Mouse (Mus musculus) hindbrain, postnatal 0 days (tissue): ENCODE results near the gene Oxct2a. TPM values are rescaled to one million over a fixed set of nuclear protein-coding genes. Genes with fewer than 3 reads are reported as not detected.
"Not testable (repeated sequence)": the region's sequence is repeated elsewhere in the genome, so short reads cannot be mapped to it uniquely, and the experiment has no call there.

Experiments
- ATAC-seq: fragments of 200-750 bp; cut with Nextera tagmentation; 2 replicates; pipeline ENCODE4 v1.8.0; 2017; ENCODE audit warnings: mild to moderate bottlenecking, moderate TSS enrichment, moderate library complexity
- DNase-seq: peaks from one replicate; pipeline ENCODE4 v3.0.0-alpha.2; 2015; ENCODE audit warnings: low spot score
- H3K27ac ChIP-seq: fragments of 300-500 bp; sonication (generic); 2 replicates; pipeline ENCODE4 v1.5.1; 2014; ENCODE audit warnings: mild to moderate bottlenecking
- H3K27me3 ChIP-seq: fragments of 300-500 bp; sonication (generic); 2 replicates; pipeline ENCODE4 v1.6.1; 2014; ENCODE audit warnings: low read length, mixed read lengths; ENCODE audit not compliant: insufficient read depth
- H3K36me3 ChIP-seq: fragments of 300-500 bp; sonication (generic); 2 replicates; pipeline ENCODE4 v1.6.1; 2014; ENCODE audit warnings: low read length, mixed read lengths; ENCODE audit not compliant: insufficient read depth
- H3K4me1 ChIP-seq: fragments of 300-500 bp; sonication (generic); 2 replicates; pipeline ENCODE4 v1.6.1; 2014; ENCODE audit warnings: antibody characterized with exemption, low read length, mixed read lengths; ENCODE audit not compliant: insufficient read depth
- H3K4me2 ChIP-seq: fragments of 300-500 bp; sonication (generic); 2 replicates; pipeline ENCODE4 v1.6.1; 2014; ENCODE audit warnings: low read depth, mild to moderate bottlenecking, low read length, moderate library complexity, mixed read lengths
- H3K4me3 ChIP-seq: fragments of 300-500 bp; sonication (generic); 2 replicates; pipeline ENCODE4 v1.5.1; 2014; ENCODE audit warnings: low read length
- H3K9ac ChIP-seq: fragments of 300-500 bp; sonication (generic); replicated peaks from 2 replicates; pipeline ENCODE4 v1.6.1; 2014; ENCODE audit warnings: mild to moderate bottlenecking, low read length, moderate library complexity, mixed read lengths
- H3K9me3 ChIP-seq: fragments of 300-500 bp; sonication (generic); 2 replicates; pipeline ENCODE4 v1.6.1; 2016; ENCODE audit warnings: low read length, mixed read lengths
- CTCF ChIP-seq: IDR thresholded peaks from 2 replicates; pipeline ENCODE4 v1.5.1; 2016; ENCODE audit warnings: antibody characterized with exemption, control low read depth, low read depth
- WGBS: fragments of 180-500 bp; shearing (Covaris S2); extraction: QIAGEN DNeasy Blood & Tissue Kit; methylation state at CpG from one replicate; pipeline ENCODE4 v1.1.7; 2014; 5-methylcytosine and 5-hydroxymethylcytosine counted together
- polyA plus RNA-seq: library from polyadenylated mRNA; unstranded; fragments of >200 nt; fragmentation: Nextera tagmentation; extraction: Ambion mirVana; gene quantifications from 2 replicates; pipeline ENCODE4 v1.2.1, GENCODE M21; 2015
- total RNA-seq: library from RNA; depleted of rRNA; stranded (reverse); fragments of >200 nt; gene quantifications from 2 replicates; pipeline ENCODE4 v1.2.3, GENCODE M21; 2014

Oxct2a gene
- total and polyA plus RNA-seq, 2 experiments from 2014 or later, result 0.20 to 0.47 TPM

DNA sequence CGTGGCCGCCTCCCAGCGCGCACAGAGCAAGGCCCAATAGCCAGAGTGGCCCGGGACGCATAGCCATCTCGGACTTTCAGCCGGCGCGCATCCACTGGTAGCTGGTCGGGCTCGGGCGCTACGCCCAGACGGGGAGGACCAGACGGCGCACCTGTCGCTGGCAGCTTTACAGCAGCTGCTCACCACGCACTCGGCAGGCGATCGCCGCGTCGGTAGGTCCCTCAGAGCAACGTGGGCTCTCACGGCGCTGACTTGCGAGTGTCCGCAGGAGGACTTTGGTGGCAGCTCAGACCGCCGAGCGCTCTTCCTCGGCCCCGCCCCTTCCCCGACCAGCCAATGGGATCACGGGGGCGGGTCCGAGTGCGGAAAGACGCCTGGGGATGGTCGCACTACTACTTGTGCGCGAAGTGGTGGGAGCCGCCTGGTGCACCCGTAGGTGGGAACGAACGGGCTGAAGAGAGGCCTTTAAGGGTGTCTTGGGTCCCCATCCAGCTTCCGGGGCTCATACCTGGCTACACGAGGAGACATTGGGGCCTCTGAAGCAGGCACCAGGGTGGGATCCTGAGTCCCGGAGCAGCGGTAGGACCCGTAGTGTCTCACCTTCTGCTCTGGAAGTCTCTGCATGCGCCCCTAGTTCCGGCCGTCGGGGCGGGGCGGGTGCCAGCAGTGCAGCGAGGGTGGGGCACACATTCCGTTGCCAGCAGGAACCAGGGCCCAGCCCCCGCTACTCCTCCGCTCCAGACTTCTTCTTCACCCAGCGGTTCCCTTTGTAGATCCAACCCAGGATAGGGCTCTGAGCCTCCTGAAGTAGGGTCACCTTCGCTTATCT lies 19.4 kb upstream of the Oxct2a start, which contains the start of gene Bmp8a:
Bmp8a (minus strand) TSS at position 611 of the 829 bp plus-strand sequence.
- 1% methylated on average over 65 of the region's 65 CpGs for WGBS
- Histone ChIP-seq H3K4me1 (peaks cover 7% of the 10 kb centered on the region; the same call in 1 of the 2 replicates), H3K36me3 (no peaks in the 10 kb centered on the region; the same call in 1 of the 2 replicates), H3K4me2 (peak within 1 kb of the TSS; percentile 67), H3K27me3 (peaks cover 10% of the 10 kb centered on the region), H3K9me3 (no peaks in the 10 kb centered on the region), H3K27ac (no peak within 1 kb of the TSS), H3K9ac (no peak within 1 kb of the TSS; the same call in 1 of the 2 replicates), H3K4me3 (peak within 1 kb of the TSS; percentile 42)
- ATAC-seq (peak; percentile 76), DNase-seq (peak; percentile 75)
- no peak for TF ChIP-seq CTCF

DNA sequence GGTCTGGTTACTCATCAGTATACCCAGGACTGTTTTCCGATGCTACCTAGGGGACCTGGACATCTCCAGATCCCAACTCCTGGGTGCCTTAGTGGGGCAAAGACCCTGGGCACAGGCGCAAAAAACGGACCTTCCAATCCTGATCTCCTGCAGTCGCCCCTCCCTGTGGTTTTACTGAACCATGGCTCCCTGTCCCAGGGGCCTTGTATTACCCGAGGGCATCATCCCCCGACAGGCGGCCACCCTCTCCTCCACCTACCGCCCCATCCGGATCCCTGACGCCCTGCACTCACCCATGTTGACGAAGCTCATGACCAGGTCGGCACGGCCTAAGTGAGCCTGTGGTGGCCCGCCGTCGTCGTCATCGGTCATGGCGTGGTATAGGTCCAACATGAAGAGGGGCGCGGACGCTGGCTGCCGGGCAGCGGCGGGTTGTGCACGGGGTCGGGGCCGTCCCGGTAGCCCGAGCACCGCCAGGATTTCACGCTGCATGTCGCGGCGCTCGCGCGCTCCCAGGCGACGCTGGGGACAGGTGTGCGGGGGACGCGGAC lies 18.7 kb upstream of the Oxct2a start:
- Histone ChIP-seq H3K27me3 (peaks cover 10% of the 10 kb centered on the region), H3K4me2 (peak overlapping the region; percentile 67), H3K4me1 (peaks cover 7% of the 10 kb centered on the region; the same call in 1 of the 2 replicates), H3K4me3 (peak overlapping the region; percentile 42), H3K36me3 (no peaks in the 10 kb centered on the region; the same call in 1 of the 2 replicates), H3K9ac (no peak overlapping the region; the same call in 1 of the 2 replicates), H3K9me3 (no peaks in the 10 kb centered on the region), H3K27ac (no peak overlapping the region)
- DNase-seq (no peak), ATAC-seq (peak; percentile 36)
- 2% methylated on average over 43 of the region's 43 CpGs for WGBS
- TF ChIP-seq CTCF, result no peak

DNA sequence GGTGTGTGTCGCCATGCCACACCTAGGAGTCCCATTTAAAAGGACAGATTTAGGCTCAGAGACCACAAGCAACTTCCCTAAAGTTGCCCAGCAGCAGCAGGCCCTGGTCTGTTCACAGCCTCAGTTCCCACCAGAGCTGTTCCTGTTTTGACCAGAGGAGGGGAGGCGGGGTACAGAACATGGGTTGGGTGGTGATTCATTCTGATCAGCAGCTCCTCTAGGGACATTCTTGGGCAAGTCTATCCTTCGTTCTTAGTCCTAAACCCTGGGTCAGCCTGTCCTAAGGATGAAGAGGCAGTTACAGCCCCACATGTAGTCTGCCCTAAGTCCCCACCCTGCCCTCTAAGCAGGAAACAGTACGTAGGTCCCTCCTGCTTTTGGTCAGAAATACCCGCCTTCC lies 16.8 kb upstream of the Oxct2a start:
- H3K4me3 ChIP-seq, result no peak overlapping the region
- peaks cover 7% of the 10 kb centered on the region; the same call in 1 of the 2 replicates for H3K4me1 ChIP-seq
- no peaks in the 10 kb centered on the region for H3K9me3 ChIP-seq
- H3K4me2 ChIP-seq, result no peak overlapping the region
- no peak overlapping the region for H3K27ac ChIP-seq
- 77% methylated on average over 5 of the region's 5 CpGs for WGBS
- no peak overlapping the region for H3K9ac ChIP-seq
- peaks cover 10% of the 10 kb centered on the region for H3K27me3 ChIP-seq
- no peak for ATAC-seq
- no peak for TF ChIP-seq CTCF
- no peak for DNase-seq
- no peaks in the 10 kb centered on the region for H3K36me3 ChIP-seq

DNA sequence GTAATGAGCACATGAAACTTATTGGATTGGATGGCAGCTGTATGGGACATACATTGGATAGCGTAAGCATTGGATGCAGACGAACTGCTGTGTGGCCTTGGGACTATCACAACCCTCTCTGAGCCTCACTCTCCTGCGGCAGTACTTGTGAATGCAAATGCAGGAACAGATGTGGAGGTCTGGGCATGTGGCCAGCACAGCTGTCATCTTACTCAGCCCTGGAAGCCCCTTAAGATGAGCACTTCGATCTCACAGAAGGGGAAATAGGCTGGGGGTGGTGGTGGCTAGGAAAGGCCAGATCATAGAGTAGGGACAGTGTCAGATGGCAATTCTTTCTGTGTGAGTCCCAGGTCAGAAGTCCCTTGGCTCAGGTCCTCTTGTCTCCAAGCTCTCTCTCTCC lies 14.3 kb upstream of the Oxct2a start:
- Histone ChIP-seq H3K27me3 (peaks cover 10% of the 10 kb centered on the region), H3K9ac (no peak overlapping the region), H3K4me1 (peaks cover 4% of the 10 kb centered on the region; the same call in 1 of the 2 replicates), H3K4me3 (no peak overlapping the region), H3K36me3 (no peaks in the 10 kb centered on the region), H3K4me2 (no peak overlapping the region), H3K9me3 (no peaks in the 10 kb centered on the region), H3K27ac (no peak overlapping the region)
- DNase-seq, result no peak
- no peak for TF ChIP-seq CTCF
- 68% methylated on average over 4 of the region's 4 CpGs for WGBS
- no peak for ATAC-seq

DNA sequence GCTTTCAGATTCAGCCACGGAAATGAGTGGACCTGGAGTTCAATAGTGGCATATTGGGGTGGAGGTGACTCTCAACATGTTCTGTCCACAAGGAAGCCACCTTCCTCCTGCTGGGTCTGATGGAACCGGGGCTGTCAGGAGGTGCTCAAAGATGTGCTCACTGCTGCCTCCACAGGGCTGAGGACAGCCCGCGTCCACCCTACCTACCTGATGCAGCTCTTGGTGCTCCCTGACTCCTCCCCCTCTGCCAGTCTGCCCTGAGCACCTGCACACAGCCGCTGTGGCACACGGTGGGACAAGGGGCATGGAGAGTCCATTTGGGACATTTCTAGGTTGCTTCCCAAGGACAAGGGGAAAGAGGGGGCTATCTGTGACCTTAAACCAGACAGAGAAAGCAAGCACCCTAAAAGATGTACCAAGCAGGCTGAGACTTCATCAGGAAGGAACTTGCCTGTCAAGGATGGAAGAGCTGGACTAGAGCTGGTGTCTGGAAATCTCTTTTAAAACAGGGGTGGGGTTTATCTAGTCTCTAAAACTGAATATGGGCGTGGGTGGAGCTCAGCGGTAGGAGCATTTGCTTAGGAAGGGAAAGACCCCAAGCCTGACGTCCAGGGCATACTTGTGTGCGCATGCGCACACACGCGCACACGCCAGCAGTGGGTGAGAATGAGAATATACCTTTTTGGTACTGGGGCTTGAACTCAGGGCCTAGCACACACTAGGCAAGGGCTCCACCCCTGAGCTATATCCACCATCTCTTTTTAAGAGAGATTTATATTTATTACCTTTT lies 12.6 kb upstream of the Oxct2a start:
- no peaks in the 10 kb centered on the region for H3K36me3 ChIP-seq
- H3K4me2 ChIP-seq, result no peak overlapping the region
- no peak for DNase-seq
- H3K9ac ChIP-seq, result no peak overlapping the region
- WGBS, result 72% methylated on average over 14 of the region's 14 CpGs
- H3K4me1 ChIP-seq, result no peaks in the 10 kb centered on the region
- no peaks in the 10 kb centered on the region for H3K27me3 ChIP-seq
- no peak overlapping the region for H3K4me3 ChIP-seq
- peak; percentile 11; the same call in 1 of the 2 replicates for TF ChIP-seq CTCF
- no peak overlapping the region for H3K27ac ChIP-seq
- H3K9me3 ChIP-seq, result no peaks in the 10 kb centered on the region
- ATAC-seq, result no peak

DNA sequence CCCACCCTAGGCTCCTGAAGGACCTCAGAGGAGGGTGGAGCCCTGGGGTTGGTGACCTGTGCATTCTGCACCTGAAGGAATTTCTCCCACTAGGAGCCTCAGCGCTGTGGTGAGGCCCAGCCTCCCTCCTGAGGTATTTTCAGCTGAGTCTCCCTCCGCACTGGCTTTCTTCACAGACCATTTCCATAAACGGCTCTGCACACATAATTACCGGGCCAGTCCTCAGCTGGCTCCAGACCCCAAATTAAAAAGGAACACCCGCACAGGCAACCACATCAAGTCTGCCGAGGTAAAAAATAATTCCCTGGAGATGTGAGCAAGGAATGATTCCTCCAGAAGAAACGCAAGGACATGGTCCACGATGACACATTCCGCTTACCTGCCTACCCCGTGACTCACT lies 11.8 kb upstream of the Oxct2a start:
- ATAC-seq, result peak; percentile 48; the same call in 1 of the 2 replicates
- not testable (repeated sequence) for H3K36me3 ChIP-seq, H3K4me1 ChIP-seq, DNase-seq, H3K27me3 ChIP-seq, H3K9ac ChIP-seq, H3K4me2 ChIP-seq, H3K27ac ChIP-seq, H3K4me3 ChIP-seq, H3K9me3 ChIP-seq
- WGBS, result 74% methylated on average over 10 of the region's 10 CpGs
